Mouse (Mus musculus) neural tube, embryonic 11.5 days (tissue): ENCODE measurements around the gene Nlrp5. TPM values are rescaled to one million over a fixed set of nuclear protein-coding genes. Genes with fewer than 3 reads are reported as not detected.
"Not testable (repeated sequence)": the region's sequence is repeated elsewhere in the genome, so short reads cannot be mapped to it uniquely, and the experiment has no call there.

ENCODE experiments used
- ATAC-seq: fragments of 200-750 bp; cut with Nextera tagmentation; 2 replicates; pipeline ENCODE4 v1.8.0; 2017; ENCODE audit warnings: moderate number of reproducible peaks, mild to moderate bottlenecking, moderate TSS enrichment, moderate library complexity; ENCODE audit not compliant: insufficient read depth, low FRiP score, low TSS enrichment
- DNase-seq: peaks from one replicate; pipeline ENCODE4 v3.0.0-alpha.2; 2015; ENCODE audit warnings: low spot score
- H3K27ac ChIP-seq: fragments of 300-500 bp; sonication (generic); 2 replicates; pipeline ENCODE4 v1.5.1; 2014; ENCODE audit warnings: low read depth, mild to moderate bottlenecking, low read length
- H3K27me3 ChIP-seq: fragments of 300-500 bp; sonication (generic); 2 replicates; pipeline ENCODE4 v1.6.1; 2014; ENCODE audit warnings: mild to moderate bottlenecking, low read length, mixed read lengths; ENCODE audit not compliant: control insufficient read depth, insufficient read depth
- H3K36me3 ChIP-seq: fragments of 300-500 bp; sonication (generic); 2 replicates; pipeline ENCODE4 v1.6.1; 2014; ENCODE audit warnings: mild to moderate bottlenecking, low read length, moderate library complexity, mixed read lengths; ENCODE audit not compliant: control insufficient read depth, insufficient read depth
- H3K4me1 ChIP-seq: fragments of 300-500 bp; sonication (generic); 2 replicates; pipeline ENCODE4 v1.6.1; 2014; ENCODE audit warnings: low read length, mixed read lengths; ENCODE audit not compliant: control insufficient read depth, insufficient read depth
- H3K4me2 ChIP-seq: fragments of 300-500 bp; sonication (generic); 2 replicates; pipeline ENCODE4 v1.6.1; 2014; ENCODE audit warnings: low read depth, mild to moderate bottlenecking, moderate library complexity
- H3K4me3 ChIP-seq: fragments of 300-500 bp; sonication (generic); 2 replicates; pipeline ENCODE4 v1.5.1; 2014; ENCODE audit warnings: low read depth, low read length
- H3K9ac ChIP-seq: fragments of 300-500 bp; sonication (generic); 2 replicates; pipeline ENCODE4 v1.6.1; 2014; ENCODE audit warnings: mild to moderate bottlenecking, low read length
- H3K9me3 ChIP-seq: fragments of 300-500 bp; sonication (generic); 2 replicates; pipeline ENCODE4 v1.6.1; 2016; ENCODE audit warnings: low read length; ENCODE audit not compliant: control insufficient read depth
- WGBS: fragments of 180-500 bp; shearing (Covaris S2); extraction: QIAGEN DNeasy Blood & Tissue Kit; methylation state at CpG from one replicate; pipeline ENCODE4 v1.1.7; 2014; 5-methylcytosine and 5-hydroxymethylcytosine counted together
- microRNA-seq: library from miRNA; unstranded; fragments of <30 nt; microRNA quantifications from one replicate; pipeline ENCODE4, GENCODE M21; 2016
- polyA plus RNA-seq: library from polyadenylated mRNA; unstranded; fragments of >200 nt; fragmentation: Nextera tagmentation; extraction: Ambion mirVana; gene quantifications from 2 replicates; pipeline ENCODE4 v1.2.1, GENCODE M21; 2014

The Nlrp5 gene
- polyA plus RNA-seq: not detected in 2 replicates

- Histone ChIP-seq H3K4me2 (no peak within 1 kb of the TSS), H3K27ac (no peak within 1 kb of the TSS), H3K9ac (no peak within 1 kb of the TSS), H3K9me3 (peaks cover 13% of the 10 kb centered on the region), H3K36me3 (no peaks in the 10 kb centered on the region), H3K4me3 (no peak within 1 kb of the TSS), H3K4me1 (no peaks in the 10 kb centered on the region), H3K27me3 (no peaks in the 10 kb centered on the region)
- no peak for ATAC-seq
- no peak for DNase-seq
- 72% methylated on average over 10 of the region's 10 CpGs for WGBS
Measured at GRCm38 (mm10) chr7:23385589-23385988, at the start of gene Nlrp5. TSS of gene Nlrp5 (plus strand) at chr7:23385889.

GRCm38 (mm10) chr7:23358311-23358710, 27.4 kb upstream of the Nlrp5 start:
- not testable (repeated sequence) for H3K4me3 ChIP-seq, H3K9me3 ChIP-seq, H3K4me1 ChIP-seq, DNase-seq, H3K4me2 ChIP-seq, H3K36me3 ChIP-seq, H3K9ac ChIP-seq, H3K27me3 ChIP-seq, H3K27ac ChIP-seq, ATAC-seq
- WGBS: 88% methylated on average over 13 of the region's 13 CpGs

- H3K9me3 ChIP-seq, H3K9ac ChIP-seq, H3K27me3 ChIP-seq, H3K27ac ChIP-seq, H3K4me1 ChIP-seq, H3K4me2 ChIP-seq, H3K4me3 ChIP-seq, DNase-seq, ATAC-seq, H3K36me3 ChIP-seq: not testable (repeated sequence)
- 85% methylated on average over 3 of the region's 3 CpGs for WGBS
Measured at GRCm38 (mm10) chr7:23470201-23470600, 84.5 kb downstream of the Nlrp5 start.

GRCm38 (mm10) chr7:23470832-23471231, 85.1 kb downstream of the Nlrp5 start:
- not testable (repeated sequence) for H3K36me3 ChIP-seq, H3K27ac ChIP-seq, H3K4me2 ChIP-seq, H3K4me1 ChIP-seq, H3K27me3 ChIP-seq, H3K9me3 ChIP-seq, H3K4me3 ChIP-seq, ATAC-seq, DNase-seq, H3K9ac ChIP-seq
- 71% methylated on average over 3 of the region's 3 CpGs for WGBS

- H3K36me3 ChIP-seq, ATAC-seq, H3K27ac ChIP-seq, H3K4me1 ChIP-seq, H3K9me3 ChIP-seq, DNase-seq, H3K4me3 ChIP-seq, H3K4me2 ChIP-seq, H3K27me3 ChIP-seq, H3K9ac ChIP-seq: not testable (repeated sequence)
- WGBS: 68% methylated on average over 2 of the region's 2 CpGs
Measured at GRCm38 (mm10) chr7:23472886-23473285, 87.2 kb downstream of the Nlrp5 start.

Small RNAs within 50 kb of the gene (microRNA-seq; reads per million reads assigned to microRNA genes)
- gene Gm25196: not detected

Other genes starting within 250 kb of the Nlrp5 start
- not detected in 2 replicates for gene Gm10662, start 241.4 kb upstream of the Nlrp5 start, polyA plus RNA-seq
- gene Vmn1r165, start 168.6 kb upstream of the Nlrp5 start, polyA plus RNA-seq: not detected in 2 replicates
- gene Vmn1r166, start 134.2 kb upstream of the Nlrp5 start, polyA plus RNA-seq: not detected in 2 replicates
- not detected in 2 replicates for gene Gm6902, start 107.0 kb upstream of the Nlrp5 start, polyA plus RNA-seq
- gene Nlrp4e, start 84.7 kb upstream of the Nlrp5 start, polyA plus RNA-seq: not detected in 2 replicates
- not detected in 2 replicates for gene Vmn1r167, start 121.3 kb downstream of the Nlrp5 start, polyA plus RNA-seq
- gene Vmn1r168, start 153.8 kb downstream of the Nlrp5 start, polyA plus RNA-seq: not detected in 2 replicates
- gene Vmn1r169, start 189.6 kb downstream of the Nlrp5 start, polyA plus RNA-seq: not detected in 2 replicates
- gene Vmn1r170, start 220.3 kb downstream of the Nlrp5 start, polyA plus RNA-seq: not detected in 2 replicates
- not detected in 2 replicates for gene Vmn1r171, start 244.8 kb downstream of the Nlrp5 start, polyA plus RNA-seq